Mouse (Mus musculus) CD4-positive, CD25-positive, alpha-beta regulatory T cell, adult 2 months (primary cell): ENCODE measurements at regions not wholly inside any gene's neighbourhood (a gene's known extent, or its start where the extent isn't known, plus 50 kb on each side); places are given as distances from the start of the nearest gene placed in this dataset.

ENCODE experiments used
- DNase-seq: peaks from one replicate; pipeline ENCODE4 v3.0.0-alpha.2; 2012; ENCODE audit warnings: low read depth, low spot score

DNA sequence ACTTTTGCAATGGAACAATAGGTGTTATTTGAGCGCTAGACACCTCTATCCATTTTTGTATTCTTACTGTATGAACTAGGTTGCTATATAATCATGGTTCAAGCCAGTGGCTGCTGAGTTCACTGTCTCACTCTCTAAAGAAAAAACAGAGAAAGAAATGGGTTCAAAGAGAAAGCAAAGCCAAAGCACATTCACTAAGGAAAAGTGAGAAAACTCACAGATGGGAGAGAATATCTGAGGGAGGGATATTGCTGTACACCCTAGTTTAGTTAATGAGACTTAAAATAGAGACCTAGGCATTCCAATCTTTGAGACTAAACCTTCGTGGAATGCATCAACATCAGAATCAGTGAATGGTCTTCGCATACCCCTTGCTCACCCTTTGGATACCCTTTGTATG, 371.0 kb downstream of the Fam198b start:
- no peak for DNase-seq

DNA sequence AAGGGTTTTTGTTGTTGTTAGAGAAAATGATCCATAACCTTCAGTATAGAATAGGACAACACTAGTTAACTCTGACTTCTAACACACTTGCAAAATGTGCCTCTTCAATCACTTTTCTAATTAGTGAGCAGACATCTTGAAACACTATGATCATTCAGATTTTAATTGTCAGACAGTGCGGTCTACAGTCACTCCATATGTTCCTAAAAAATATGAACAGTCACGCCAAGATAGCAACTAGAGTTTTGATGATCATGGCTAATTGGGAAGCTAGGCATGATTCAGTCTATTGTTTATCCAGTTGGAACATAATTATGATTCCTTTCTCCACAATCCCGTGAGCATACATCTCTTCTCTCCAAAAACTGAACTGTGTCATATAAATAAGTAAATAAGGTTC, 372.1 kb downstream of the Fam198b start:
- no peak for DNase-seq

DNA sequence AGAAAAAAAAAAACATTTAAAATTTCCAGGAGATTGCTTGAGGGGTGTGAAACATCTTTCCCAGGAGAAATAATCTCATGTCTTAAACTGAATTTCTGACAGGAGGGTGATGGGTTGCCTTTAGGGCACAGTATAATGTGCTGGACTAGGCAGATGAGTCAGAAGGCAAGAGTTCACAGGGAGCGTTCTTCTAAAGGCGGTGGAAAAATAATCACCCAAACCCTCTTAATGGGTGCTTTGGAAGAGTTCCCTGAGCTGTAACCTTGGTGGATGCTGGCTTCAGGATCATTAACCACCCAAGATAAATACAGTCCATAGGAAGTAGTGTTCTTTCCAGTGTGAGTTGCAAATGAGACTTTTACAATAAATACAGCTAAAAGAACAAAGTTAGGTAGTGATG, 378.8 kb downstream of the Fam198b start:
- no peak for DNase-seq

GRCm38 (mm10) chr3:80284656-80285055, 400.3 kb downstream of the Fam198b start:
- DNase-seq = no peak

GRCm38 (mm10) chr3:80285246-80285645, 400.9 kb downstream of the Fam198b start:
- no peak for DNase-seq

DNA sequence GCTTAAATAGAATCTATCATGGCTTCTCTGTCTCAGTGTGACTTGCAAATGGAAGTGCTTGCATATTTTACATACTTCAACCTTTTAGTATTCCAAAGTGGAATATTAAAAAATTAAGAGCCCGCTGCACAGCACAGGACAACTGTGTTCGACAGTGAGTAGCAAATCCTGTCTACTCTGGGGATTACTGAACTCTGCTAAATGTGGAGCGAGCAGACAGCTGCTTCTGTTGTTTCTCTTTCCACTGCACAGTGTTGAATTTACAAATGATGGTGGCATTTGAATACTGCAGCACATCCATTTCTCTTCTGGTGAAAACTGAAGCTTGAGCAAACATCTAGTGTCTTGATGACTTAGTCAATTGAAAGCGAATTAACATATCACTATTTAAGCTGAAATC, 409.2 kb downstream of the Fam198b start:
- no peak for DNase-seq

- no peak for DNase-seq
Observed at GRCm38 (mm10) chr3:80307632-80308031, 423.3 kb downstream of the Fam198b start.

DNA sequence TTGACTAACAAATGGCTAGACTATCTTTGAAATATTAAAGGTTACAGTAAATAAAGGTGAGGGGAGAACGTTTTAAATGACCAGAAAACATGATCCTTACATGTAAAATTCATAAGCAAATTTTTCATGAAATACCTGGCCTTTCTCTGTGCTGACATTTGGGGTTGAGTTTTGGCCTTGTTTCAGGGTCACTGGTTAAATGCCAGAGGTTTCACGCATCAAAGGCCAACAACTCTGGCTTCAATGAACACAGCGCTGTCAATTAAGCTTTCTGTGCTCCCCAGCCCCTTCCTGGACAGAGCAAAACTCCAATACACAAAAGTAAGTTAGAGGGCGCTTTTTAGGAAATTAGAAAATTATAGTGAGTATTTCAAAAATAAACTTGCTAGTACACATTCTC, 425.6 kb downstream of the Fam198b start:
- no peak for DNase-seq

DNA sequence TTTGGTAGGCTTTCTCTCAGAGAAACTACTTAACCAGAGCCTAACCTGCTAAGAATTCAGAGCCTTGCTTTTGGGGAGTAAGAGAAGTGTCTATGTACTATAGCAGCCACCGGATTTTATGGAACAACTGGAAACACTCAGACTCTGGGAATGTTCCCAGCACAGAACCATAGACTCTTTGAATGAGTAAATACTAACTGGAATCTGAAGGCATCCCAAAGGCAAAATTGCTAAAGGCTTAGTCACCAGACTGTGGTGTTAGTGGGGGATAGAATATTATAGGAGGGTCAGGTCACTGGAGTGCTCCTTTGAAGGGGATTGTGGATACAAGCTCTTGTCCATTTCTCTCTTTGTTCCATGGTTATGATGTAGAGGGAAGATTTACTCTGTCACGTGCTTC, 427.4 kb downstream of the Fam198b start:
- DNase-seq = no peak

- DNase-seq = no peak
Observed at GRCm38 (mm10) chr3:80322291-80322690, 438.0 kb downstream of the Fam198b start.

- no peak for DNase-seq
Observed at GRCm38 (mm10) chr3:80324726-80325125, 440.4 kb downstream of the Fam198b start.

DNA sequence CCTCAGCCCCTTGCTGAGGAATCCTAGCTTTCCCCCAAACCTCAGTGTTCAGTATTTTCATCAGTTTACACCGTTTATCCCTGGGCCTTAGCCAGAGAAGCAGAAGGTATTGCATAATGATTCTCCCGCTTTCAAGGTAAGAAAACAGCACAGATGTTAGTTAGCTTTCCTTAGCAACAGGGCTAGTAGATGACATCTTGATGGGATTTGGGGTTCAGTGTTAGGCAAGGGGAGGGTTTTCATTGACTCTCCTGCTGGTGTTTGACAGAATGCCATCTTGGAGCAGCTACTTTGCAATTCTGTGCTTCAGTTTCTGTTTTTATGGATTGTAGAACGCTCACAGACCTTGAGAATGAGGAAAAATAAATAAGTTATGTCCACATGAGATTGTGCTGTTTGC, 447.4 kb downstream of the Fam198b start:
- DNase-seq = no peak

- no peak for DNase-seq
Observed at GRCm38 (mm10) chr3:80334446-80334893, 450.1 kb downstream of the Fam198b start.

DNA sequence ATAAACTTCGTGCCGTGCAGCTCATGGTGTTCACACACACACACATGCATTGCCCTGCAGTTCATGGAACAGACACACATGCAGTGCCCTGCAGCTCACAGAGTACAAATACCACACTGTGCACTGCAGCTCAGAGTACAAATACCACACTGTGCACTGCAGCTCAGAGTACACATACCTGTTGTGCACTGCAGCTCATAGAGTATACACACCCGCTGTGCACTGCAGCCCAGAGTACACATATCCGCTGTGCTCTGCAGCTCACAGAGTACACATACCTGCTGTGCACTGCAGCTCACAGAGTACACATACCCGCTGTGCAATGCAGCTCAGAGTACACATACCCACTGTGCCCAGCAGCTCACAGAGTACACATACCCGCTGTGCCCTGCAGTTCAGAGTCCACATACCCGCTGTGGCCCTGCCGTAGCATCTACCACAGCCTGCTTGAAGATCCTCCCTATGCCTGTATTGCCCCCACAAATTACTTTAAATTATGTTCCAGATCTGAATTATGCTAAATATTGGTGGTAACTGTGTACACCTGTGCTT, 451.9 kb downstream of the Fam198b start:
- DNase-seq = no peak

GRCm38 (mm10) chr3:80367972-80368371, 434.7 kb downstream of the Gria2 start:
- no peak for DNase-seq

DNA sequence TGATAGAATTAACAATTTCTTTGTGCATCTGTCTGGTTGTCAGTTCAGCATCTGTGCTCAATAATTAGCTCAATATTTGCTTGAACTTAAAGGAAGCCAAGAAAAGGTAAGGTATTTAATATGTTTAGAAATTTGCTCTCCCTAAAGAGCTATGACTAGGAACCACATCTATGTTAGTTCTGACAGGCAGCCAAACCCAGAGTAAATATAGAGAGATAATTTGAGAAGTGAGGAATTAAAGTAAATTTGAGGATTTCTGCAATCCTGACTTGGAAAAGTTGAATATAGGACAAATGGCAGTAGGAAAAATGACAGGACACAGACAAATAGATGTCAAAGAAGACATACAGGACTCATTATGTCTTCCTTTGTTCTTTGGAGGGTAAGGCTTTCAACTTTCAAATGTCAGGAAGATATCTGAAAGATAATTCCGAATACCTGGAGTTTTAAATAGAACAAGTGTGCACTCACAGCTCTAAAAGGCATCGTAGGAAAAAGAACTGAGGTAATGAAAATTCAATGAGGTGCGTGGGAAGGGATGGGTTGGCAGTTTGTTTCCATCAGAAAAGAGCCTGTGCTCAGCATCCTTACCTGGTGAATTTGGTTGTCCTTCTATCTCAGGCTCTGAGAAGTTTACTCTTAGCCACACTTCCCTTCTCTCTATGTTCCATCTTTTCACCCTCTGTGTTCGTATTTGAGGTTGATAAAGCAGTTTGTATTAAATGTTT, 433.3 kb downstream of the Gria2 start:
- no peak for DNase-seq

- DNase-seq = no peak
Observed at GRCm38 (mm10) chr3:80372436-80372835, 430.2 kb downstream of the Gria2 start.

DNA sequence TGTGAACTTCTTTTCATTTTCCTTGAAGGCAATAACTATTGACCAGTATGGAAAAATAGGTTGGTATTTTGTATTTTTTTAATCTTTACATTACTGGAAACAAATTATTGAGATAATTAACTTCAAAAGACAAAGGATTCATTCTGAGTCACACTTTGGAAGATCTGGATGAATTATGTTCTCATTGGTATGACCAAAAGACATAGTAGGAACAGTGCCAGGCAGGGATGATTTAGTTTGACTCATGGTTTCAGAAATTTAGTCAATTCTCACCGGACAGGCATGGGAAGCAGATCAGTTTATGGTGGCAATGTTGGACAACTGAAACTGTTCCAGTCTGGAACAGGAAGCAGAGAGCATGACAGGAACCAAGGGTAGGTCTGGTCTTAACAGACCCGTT, 416.6 kb downstream of the Gria2 start:
- no peak for DNase-seq

- no peak for DNase-seq
Observed at GRCm38 (mm10) chr3:80396240-80396639, 406.4 kb downstream of the Gria2 start.

DNA sequence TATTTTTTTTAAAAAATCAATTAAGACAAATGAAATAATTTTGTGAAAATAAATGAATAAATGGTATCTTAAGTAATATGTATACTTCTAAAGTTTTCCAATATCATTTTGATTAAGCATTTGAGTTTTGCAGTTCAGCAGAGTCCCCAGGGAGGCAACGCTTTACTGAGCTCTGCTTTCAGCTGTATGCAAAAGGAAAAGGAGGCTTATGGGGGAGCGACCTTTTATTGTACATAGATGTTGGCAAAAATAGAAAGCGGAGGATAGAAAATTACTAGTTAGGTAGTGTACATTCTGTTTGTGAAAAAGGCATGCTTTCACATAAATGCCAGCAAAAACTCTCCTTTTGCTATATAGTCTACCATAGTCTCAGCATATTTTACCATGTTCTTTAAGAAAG, 382.2 kb downstream of the Gria2 start:
- no peak for DNase-seq

- no peak for DNase-seq
Observed at GRCm38 (mm10) chr3:80421461-80421860, 381.2 kb downstream of the Gria2 start.

GRCm38 (mm10) chr3:80422106-80422505, 380.5 kb downstream of the Gria2 start:
- DNase-seq = no peak

DNA sequence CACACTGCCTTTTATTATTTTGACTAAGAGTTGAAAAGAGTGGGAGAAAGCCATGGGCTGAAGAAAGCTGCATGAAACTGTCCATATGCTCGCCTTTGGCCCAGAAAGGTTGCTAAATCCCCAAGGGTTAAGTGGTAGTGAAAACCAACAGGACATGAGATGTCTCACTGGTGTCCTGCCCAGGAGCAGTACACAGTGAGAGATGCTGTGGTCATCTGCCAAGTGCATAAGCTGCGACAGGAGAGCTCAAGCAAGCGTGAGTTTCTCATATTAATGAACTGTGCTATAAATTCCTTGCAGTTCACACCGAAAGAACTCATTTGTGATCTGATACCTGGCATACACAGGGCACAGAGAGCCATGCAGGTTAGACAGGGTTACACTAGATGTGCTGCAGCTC, 380.0 kb downstream of the Gria2 start:
- no peak for DNase-seq
